Comparison of ENCODE assay signal across 12 mouse cellular contexts in the genomic region with DNA sequence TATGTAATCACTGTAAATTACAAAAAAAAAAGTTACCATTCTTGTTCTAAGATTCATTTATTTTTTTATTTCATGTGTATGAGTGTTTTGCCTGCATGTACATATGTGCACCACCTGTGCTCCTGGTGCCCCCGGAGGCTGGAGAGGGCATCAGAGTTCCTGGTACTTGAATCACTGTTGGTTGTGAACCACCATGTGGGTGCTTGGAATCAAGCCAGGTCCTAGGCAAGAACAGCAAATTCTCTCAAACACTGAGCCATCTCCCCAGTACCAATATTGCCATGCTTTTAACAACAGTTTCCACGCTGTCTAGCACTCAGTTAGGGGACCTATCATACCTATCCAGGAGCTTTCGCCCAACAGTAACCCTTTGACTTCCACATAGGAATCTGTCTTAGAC.
"Had no signal": no experiment of that assay in that cellular context is flagged by ENCODE, and none has a peak within 500 bp of the region (broad histone marks: within the 10 kb centered on the region; RNA-seq: fewer than 3 reads in every experiment).

No protein-coding gene starts in this region.

- H3K36me3 ChIP-seq: limb, embryonic 13.5 days; neural tube, embryonic 12.5 days had no signal

- H3K4me3 ChIP-seq: limb, embryonic 13.5 days; neural tube, embryonic 12.5 days had no signal

- DNase-seq: layer of hippocampus, adult 9-11 months; layer of hippocampus, postnatal 36 days; lung, adult 18-20 months; midbrain, embryonic 14.5 days; retina, postnatal 1 day; right cerebral cortex, postnatal 4 days; spleen, adult 18-20 months; thymus, adult 18-20 months; thymus, postnatal 14 days had no signal

- H3K27ac ChIP-seq: limb, embryonic 13.5 days; liver, embryonic 14.5 days; neural tube, embryonic 12.5 days had no signal

- H3K27me3 ChIP-seq: limb, embryonic 13.5 days; neural tube, embryonic 12.5 days had no signal

- H3K9ac ChIP-seq: limb, embryonic 13.5 days; liver, embryonic 14.5 days; neural tube, embryonic 12.5 days had no signal

- H3K9me3 ChIP-seq: limb, embryonic 13.5 days; neural tube, embryonic 12.5 days had no signal

- H3K4me2 ChIP-seq: limb, embryonic 13.5 days; neural tube, embryonic 12.5 days had no signal
